19 mouse cellular contexts compared by ENCODE assay signal in the genomic region with DNA sequence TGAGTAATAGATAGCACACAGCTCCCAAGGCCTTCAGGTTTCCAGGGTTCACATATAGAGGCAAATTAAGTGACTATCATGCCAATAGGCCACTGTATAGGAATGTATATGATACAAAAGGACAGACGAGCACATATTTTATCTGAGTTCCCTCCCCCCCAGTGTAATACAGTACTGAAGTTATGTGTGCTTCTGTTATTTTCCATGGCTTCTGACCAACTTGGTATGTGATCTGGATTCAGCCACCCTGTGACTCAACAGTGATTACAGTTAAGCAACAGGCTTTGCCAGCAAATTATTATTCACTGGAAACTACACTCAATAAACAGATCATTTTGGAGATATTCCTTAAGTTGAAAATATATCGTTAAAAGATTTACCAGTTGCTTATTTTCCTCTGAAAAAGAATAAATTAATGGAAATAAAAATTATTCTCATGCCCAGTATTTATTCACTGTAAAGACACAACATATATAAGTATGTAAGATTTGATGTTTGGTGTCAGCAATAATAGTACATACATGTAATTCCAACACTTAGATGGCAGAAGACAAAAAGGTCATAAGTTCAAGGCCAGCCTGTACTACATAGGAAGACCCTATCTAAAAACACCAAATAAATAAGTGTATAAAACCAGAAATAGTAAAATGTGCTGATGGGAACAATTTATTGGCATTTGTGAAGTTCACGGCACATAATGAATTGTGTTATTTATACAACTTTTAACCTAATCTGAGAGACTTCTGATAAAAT.
DNase-seq lines count a peak whose midpoint lies in the region; ATAC-seq and TF ChIP-seq lines count a peak whose summit lies in the region.
"Had no signal": no experiment of that assay in that cellular context is flagged by ENCODE, and none has a peak within 500 bp of the region (broad histone marks: within the 10 kb centered on the region; RNA-seq: fewer than 3 reads in every experiment).

No protein-coding gene starts in this region.

- TF ChIP-seq CTCF in layer of hippocampus, adult 2 months (conservative IDR thresholded peaks at IDR 0.05): no peak

- no peak for DNase-seq in layer of hippocampus, adult 2 months (ENCODE audit: low spot score in 2 of 2)
- no peak for DNase-seq in layer of hippocampus, adult 8-10 months (ENCODE audit: low spot score in 2 of 2)
- DNase-seq in 3134 (ENCODE audit: extremely low read depth, insufficient read length, low spot score): peak; percentile 15
- peak; percentile 51 for DNase-seq in Muller cell, postnatal 12 days (ENCODE audit: inconsistent ontology term)
- DNase-seq in heart, adult 18-20 months: no peak
- DNase-seq in left cerebral cortex, postnatal 36 days (ENCODE audit: low spot score in 2 of 2): no peak
- DNase-seq: cerebellum, adult 9-10 months; heart, adult 11 months; liver, postnatal 0 days; retina, postnatal 1 day; thymus, adult 18-20 months had no signal

- H3K27ac ChIP-seq in layer of hippocampus, adult 2 months: peak overlapping the region; percentile 76
- H3K27ac ChIP-seq in forebrain, embryonic 12.5 days: no peak overlapping the region
- H3K27ac ChIP-seq: heart, embryonic 15.5 days; hindbrain, embryonic 10.5 days; left cerebral cortex, adult 2 months; limb, embryonic 15.5 days; neural tube, embryonic 12.5 days had no signal

- no peaks in the 10 kb centered on the region for H3K27me3 ChIP-seq in forebrain, embryonic 12.5 days
- H3K27me3 ChIP-seq: heart, embryonic 15.5 days; limb, embryonic 15.5 days; neural tube, embryonic 12.5 days had no signal

- intact Hi-C loops in left cerebral cortex, postnatal 36 days (cut with DNase I): no loop called here

- 77% methylated on average over 3 of the region's 3 CpGs for WGBS in forebrain, embryonic 12.5 days

- no peak overlapping the region for H3K4me2 ChIP-seq in forebrain, embryonic 12.5 days
- H3K4me2 ChIP-seq: heart, embryonic 15.5 days; limb, embryonic 15.5 days; neural tube, embryonic 12.5 days had no signal

- H3K9me3 ChIP-seq in forebrain, embryonic 12.5 days: no peaks in the 10 kb centered on the region
- H3K9me3 ChIP-seq: heart, embryonic 15.5 days; hindbrain, embryonic 10.5 days; limb, embryonic 15.5 days; neural tube, embryonic 12.5 days had no signal

- peaks cover 6% of the 10 kb centered on the region for H3K4me1 ChIP-seq in forebrain, embryonic 12.5 days
- H3K4me1 ChIP-seq: heart, embryonic 15.5 days; limb, embryonic 15.5 days; neural tube, embryonic 12.5 days had no signal

- no peaks in the 10 kb centered on the region for H3K36me3 ChIP-seq in forebrain, embryonic 12.5 days (replicated peaks)
- H3K36me3 ChIP-seq: heart, embryonic 15.5 days; hindbrain, embryonic 10.5 days; limb, embryonic 15.5 days; neural tube, embryonic 12.5 days had no signal

- H3K9ac ChIP-seq in forebrain, embryonic 12.5 days: no peak overlapping the region
- H3K9ac ChIP-seq: heart, embryonic 15.5 days; limb, embryonic 15.5 days; liver, postnatal 0 days; neural tube, embryonic 12.5 days had no signal

- no peak overlapping the region for H3K4me3 ChIP-seq in layer of hippocampus, adult 2 months
- no peak overlapping the region for H3K4me3 ChIP-seq in forebrain, embryonic 12.5 days (replicated peaks)
- H3K4me3 ChIP-seq: erythroblast, embryonic 14.5 days; heart, embryonic 15.5 days; hindbrain, embryonic 10.5 days; left cerebral cortex, adult 2 months; limb, embryonic 15.5 days; neural tube, embryonic 12.5 days had no signal

- ATAC-seq in forebrain, embryonic 12.5 days (ENCODE audit: low FRiP score): peak; percentile 46; the same call in 1 of the 2 replicates
- ATAC-seq: intestine, embryonic 16.5 days; liver, postnatal 0 days had no signal

Comparison
In these comparisons a context has a peak if more than half of its experiments do, and no peak if none do; other contexts are left out.
1. DNase-seq: peak in 3134 (single experiment) and Muller cell, postnatal 12 days (single experiment); none in layer of hippocampus, adult 2 months (0 of 2), layer of hippocampus, adult 8-10 months (0 of 2), heart, adult 18-20 months (0 of 2) and left cerebral cortex, postnatal 36 days (0 of 2).